Mouse (Mus musculus): ENCODE results near the gene Psma5. TPM values are rescaled to one million over a fixed set of nuclear protein-coding genes. Genes with fewer than 3 reads are reported as not detected.
A peak's percentile ranks its signal among the peaks of the same experiment; 100 is the strongest.

Psma5 gene
- total RNA-seq, 2 experiments from 2014 or later, result 77.2 to 80.1 TPM

DNA sequence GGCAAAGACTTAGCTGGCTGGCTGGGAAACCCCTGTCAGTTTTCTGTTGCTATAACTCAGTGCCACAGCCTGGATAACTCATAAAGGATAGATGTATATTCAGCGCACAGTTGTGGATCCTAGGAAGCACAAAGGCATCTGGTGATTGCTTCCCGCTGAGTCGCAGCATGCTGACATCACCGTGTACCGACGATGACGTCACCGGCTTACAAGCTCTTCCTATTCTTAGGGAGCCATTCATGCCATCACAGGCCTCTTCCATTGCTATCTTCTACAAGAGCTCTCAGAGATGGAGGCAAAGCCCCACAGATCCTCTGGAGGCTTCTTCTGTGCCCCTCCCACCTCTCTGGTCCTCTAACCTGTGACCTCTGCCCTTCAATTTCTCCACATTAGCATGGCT lies 47.0 kb downstream of the Psma5 start:
- DNase-seq (ENCODE audit: low spot score in 2 of 2), result no peak

DNA sequence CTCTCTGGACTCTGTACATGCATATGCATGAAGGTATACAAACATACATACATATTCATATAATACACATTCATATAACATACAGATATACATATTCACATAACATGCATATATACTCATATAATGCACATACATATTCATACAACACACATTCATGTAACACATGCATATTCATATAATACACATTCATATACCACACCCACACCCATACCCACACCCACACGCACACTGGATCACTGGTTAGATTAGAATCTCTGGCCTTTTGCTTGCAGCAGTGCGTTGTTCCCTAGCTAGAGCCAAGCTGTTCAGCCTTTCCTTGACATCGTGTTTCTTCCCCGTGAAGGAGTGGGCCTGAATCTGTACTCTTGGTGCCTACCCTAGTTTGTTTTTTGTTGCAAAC lies 48.0 kb downstream of the Psma5 start:
- DNase-seq (ENCODE audit: low spot score in 2 of 2), result no peak

DNA sequence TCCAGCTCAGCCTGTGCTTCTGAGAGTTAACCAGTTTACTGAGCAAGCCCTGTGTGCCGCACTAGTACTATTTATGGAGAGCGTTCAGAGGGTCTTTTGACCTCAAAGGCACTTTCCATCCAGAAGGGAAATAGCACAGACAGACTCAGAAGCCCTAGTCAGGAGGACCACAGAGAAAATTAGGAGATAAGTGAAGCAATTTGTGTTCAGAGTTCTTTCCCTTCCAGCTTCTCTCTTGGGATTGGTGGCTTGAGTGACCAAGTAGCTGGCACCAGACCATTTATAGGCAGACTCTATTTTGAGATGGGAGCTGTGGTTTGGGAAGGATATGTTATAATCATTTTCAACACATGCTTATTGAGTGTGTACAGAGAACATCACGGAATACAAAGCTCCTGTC lies 49.7 kb downstream of the Psma5 start:
- DNase-seq (ENCODE audit: low spot score in 2 of 2), result no peak

DNA sequence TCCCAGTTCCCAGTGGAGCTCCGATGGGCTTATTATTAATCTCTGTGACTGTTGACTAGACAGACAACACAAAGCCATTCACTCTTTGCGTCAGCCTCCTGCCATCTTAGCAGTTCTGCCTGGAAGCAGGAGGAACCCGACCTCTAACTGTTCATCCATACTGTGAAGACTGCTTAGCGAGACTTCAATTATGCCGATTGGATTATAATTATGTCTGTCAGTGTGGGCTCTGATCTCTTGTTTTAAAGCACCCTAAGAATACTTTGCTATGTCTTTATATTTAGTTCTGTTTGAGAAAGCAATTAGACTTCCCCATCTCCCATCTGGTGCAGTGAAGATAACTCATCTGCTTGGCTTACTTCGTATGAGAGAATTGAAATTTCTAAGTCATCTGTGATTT lies 50.8 kb downstream of the Psma5 start:
- no peak for DNase-seq (ENCODE audit: low spot score in 2 of 2)

DNA sequence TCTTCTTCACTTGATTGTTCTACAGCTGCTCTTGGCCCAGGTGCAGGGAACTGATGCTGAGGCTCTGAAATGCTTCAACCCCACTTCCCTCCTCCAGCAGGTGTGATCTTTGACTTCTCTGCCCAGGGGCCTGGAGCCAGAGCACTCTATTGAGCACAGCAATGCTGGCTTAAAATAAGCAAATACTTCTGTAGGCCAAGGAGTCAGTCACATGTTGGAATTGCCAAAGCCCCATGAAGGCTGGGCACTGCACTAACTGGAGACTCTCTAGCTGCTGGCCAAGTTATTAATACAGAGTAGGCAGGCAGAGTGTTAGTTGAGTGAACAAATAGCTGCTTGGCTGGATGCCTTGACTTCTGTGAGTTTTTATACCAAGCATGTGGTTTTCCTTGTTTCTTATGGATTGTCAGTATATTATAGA lies 54.2 kb downstream of the Psma5 start:
- no peak for DNase-seq (ENCODE audit: low spot score in 2 of 2)

DNA sequence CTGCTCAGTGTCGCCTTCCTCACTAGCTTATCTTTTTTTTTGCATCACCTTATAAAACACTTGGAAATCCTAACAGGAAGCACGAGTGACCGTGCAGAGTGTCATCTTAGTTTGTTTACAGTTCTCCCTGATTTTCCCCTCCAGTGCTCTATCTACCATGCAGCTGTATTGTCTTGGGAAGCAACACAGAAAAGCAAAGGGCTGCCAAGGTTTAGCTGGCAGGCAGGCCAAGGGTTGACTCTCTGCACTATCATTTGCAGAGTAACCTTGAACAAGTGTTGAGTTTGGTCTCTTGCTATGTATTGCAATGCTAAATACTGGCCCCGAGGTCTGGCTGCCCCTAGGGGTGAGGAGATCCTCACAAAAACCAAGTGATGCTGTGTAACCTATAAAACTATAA lies 55.0 kb downstream of the Psma5 start:
- no peak for DNase-seq (ENCODE audit: low spot score in 2 of 2)

DNA sequence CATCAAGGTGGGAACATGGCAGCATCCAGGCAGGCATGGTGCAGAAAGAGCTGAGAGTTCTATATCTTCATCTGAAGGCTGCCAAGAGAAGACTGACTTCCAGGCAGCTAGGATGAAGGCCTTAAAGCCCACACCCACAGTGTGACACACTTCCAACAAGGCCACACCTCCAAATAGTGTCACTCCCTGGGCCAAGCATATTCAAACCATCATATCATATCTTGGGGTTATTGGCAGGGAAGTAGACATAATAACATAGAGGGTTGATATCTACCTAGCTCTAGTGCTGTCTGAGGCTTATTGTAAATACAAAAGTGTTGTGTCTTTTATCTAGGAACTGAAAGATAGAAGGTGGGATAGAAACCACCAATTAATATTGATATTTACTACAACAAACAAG lies 55.7 kb downstream of the Psma5 start:
- DNase-seq (ENCODE audit: low spot score in 2 of 2), result no peak

DNA sequence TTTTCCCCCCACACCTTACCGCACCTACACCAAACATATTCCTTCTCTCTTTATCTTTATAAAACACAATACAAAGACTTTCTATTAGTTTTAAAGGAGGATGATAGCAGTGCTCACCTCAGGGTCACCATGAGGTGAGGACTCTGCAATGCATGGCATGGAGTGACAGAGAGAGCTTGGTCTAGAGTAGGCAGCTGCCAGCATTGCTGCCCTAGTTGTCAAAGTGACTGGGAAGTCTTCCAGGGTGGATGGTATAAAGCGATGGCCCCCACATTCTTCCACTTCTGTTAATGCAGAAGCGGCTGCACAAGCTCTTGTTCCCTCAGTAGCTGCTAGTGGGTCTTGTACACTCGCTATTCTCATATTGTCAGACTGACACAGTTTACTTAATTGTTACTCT lies 56.4 kb downstream of the Psma5 start:
- DNase-seq (ENCODE audit: low spot score in 2 of 2), result no peak

DNA sequence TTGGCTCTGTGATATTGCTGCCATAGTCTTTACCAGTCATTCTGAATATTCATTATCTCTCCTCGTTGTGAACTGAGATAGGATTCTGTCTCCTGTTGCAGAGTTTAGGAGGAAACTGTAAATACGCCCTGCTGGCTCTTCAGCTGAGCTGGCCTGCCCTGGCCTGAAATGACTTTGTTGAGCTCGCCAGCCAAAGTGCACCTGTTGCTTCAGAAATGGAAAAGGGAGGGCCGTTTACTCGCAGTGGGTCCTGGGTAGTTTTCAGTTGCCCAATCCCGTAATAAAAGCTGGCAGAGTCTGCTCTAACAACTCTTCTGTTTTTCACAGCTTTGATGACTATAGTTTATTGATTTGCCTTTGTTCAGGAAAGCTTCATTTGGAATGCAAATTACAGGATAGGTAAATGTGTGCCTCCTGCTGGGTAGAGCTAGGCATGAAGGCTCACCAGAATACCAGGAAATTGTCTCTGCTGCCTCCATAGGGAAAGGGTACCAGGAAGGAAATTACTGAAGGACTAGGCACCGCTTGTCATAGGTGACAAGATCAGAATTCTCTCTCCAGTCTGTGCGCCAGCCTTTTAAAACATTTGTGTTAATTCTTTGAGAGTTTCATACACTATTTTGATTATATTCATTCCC lies 57.4 kb downstream of the Psma5 start:
- DNase-seq (ENCODE audit: low spot score in 2 of 2), result no peak

DNA sequence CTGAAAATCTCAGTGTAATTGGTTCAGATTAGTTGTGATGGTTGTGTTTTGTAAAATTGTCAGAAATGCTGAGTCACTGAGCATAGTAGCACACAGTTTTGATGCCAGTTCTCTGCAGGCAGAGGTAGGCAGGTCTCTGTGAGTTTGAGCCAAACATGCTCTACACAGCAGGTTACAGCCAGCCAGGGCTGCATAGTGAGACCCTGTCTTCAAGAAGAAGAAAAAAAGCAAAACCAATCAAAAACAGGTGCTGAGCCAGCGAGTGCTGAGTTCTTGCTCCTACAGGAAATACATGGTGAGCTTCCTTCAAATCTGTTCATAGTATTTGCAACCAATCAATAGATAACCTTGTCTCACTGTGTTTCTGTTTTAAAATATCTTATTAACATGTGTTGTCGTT lies 61.8 kb downstream of the Psma5 start:
- DNase-seq (ENCODE audit: low spot score in 2 of 2), result no peak

DNA sequence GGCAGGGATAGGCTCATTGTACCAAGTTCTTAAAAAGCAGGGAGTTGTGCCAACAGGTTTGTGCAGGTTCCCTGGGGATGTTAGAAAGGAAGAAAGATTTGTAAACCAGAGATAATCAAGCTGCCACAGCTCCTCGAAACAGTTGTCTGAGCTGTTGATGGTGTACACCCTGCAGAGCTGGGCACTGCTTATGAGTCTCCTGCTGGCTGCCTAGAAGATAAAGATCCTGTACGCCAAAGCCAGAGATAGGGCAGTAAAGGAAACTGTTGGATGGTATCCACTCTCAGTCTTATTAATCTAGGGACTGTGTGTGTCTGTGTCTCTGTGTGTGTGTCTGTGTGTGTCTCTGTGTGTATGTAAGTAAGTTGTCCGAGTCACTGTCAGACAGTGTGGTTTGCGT lies 64.9 kb downstream of the Psma5 start:
- DNase-seq (ENCODE audit: low spot score in 2 of 2), result no peak

DNA sequence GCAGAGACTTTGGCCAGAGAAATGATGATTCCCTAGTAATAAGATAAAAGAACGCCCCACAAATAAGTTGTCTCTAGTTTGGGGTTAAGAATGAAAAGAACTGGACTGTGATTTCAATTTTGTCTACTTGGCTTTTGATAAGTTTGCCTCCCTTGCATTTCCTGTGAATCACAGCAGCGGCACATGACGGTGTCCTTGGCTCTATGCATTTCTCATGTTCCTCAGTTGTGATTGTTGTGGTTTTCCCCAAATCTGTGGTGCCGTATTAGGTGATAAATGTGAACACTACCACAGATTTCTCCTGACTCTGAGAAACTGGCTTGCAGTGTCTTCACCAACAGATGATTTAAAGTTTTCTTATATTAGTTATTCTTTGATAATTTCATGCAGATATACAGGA lies 65.4 kb downstream of the Psma5 start:
- DNase-seq (ENCODE audit: low spot score in 2 of 2), result no peak

DNA sequence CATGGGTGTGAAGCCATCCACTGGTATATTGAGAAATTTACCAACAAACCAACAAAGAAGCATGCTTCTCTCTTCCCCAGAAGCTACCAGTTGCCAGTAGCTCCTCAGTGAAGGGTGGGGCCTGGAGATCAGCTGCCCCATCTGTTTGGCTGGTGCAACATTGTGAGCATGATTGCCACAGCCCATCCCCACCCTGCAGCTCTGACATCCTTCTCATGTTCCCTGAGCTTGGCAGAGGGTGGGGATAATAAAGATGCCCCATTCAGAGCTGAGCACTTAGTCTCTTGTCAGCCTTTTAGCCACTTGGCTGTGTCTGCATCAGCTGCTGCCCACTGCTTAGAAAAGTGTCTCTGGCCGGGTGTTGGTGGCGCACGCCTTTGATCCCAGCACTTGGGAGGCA lies 66.2 kb downstream of the Psma5 start:
- no peak for DNase-seq (ENCODE audit: low spot score in 2 of 2)

DNA sequence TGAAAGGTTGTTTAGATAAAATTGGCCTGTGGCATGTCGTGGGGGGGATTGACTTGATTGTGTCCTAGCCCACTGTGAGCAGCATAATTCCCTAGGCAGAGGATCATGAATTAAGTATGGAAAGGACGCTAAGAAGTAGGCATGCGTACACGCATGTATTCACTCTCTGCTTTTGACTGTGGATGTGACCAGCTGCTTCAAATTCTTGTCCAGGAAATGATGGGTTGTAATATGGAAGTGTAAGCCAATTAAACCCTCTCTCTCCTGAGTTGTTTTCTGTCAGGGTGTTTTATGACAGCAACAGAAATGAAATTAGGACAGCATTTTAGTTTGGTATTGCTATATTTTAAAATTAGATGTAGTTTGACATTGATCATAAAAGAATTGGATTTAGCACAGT lies 68.1 kb downstream of the Psma5 start:
- DNase-seq (ENCODE audit: low spot score in 2 of 2), result no peak

DNA sequence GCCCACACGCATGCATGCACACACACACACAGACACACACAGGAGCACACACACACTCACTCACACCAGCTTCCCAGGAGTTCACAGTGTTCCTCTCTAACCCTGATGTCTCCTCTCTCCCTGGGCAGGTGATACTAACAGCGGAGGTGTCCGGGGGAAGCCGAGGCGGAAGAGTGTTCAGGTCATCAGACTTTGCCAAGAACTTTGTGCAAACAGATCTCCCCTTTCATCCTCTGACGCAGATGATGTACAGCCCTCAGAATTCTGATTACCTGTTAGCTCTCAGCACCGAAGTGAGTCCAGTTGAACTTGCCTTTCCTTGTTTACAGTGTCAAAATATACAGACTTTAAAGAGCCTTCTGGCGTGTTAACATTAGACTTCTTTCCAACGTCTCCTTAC lies 68.8 kb downstream of the Psma5 start:
- no peak for DNase-seq (ENCODE audit: low spot score in 2 of 2)

DNA sequence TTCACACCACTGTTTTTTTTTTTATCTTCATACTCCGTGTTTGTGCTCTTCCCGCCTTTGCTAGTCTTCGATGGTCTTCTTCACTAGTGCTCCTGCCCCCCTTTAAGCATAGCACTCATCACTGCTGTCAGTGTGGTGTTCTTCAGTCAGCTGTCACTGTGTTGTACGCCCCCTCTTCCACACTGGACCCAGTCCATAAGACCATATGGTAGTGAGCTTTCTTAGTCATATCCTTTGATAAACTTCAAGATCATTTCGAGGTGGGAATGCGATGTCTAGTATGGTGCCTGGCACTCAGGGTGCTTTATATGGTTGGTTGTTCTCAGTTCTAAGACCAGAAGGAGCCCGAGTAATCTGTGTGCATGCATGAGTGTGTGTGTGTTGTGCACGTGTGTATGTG lies 70.5 kb downstream of the Psma5 start:
- peak; percentile 26 to 57 for DNase-seq (ENCODE audit: low spot score in 2 of 2)

DNA sequence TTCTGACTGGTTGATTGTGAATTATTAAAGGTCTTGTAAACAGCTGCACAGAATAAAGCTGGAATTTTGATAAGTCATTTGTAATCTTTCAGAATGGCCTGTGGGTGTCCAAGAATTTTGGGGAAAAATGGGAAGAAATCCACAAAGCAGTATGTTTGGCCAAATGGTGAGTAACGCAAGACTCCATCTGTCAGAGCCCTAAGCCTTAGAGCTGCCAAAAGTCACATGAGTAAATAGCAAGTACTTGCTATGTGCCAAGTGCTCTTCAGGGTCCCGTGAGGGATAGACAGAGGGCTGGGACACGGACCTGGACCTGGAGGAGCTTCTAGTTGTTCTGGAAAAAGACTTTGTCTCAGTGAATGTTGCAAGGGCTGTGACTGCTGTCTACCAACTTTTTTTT lies 71.2 kb downstream of the Psma5 start:
- DNase-seq (ENCODE audit: low spot score in 2 of 2), result no peak

DNA sequence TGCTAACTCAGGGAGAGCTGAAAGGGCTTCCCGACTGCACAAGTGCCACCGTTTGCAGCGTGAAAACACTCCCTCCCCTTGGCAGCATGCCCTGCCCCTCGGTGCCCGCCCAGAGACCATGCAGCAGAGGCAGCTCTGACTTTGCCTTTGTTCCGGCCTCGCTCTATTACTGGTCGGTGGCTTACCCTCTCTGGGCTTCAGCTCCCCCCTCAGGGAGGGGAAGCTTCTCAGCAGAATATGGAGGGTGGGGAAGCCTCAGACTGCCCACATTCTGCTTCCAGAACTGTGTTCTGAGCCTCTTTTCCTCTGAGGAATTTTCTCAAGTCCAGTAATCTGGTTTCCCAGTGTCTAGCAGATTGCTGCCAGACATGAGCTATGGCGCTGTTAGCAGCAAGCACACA lies 71.7 kb downstream of the Psma5 start:
- peak; percentile 56 to 73 for DNase-seq (ENCODE audit: low spot score in 2 of 2)

Other genes starting within 250 kb of the Psma5 start
- gene Gstm1, start 239.0 kb upstream of the Psma5 start, total RNA-seq (2021), result 100 to 1,000 TPM; 151 to 159 TPM
- gene Gstm4, start 212.0 kb upstream of the Psma5 start, total RNA-seq (2021), result 10 to 100 TPM; 11.3 to 13.2 TPM
- 10 to 100 TPM; 55.6 to 58.8 TPM for gene Ampd2, start 170.3 kb upstream of the Psma5 start, total RNA-seq (2021)
- not detected for gene Gnat2, start 164.1 kb upstream of the Psma5 start, total RNA-seq (2021)
- gene Gnai3, start 110.8 kb upstream of the Psma5 start, total RNA-seq (2021), result 10 to 100 TPM; 38.1 to 44.4 TPM
- 10 to 100 TPM; 14.4 to 15.2 TPM for gene Gpr61, start 102.0 kb upstream of the Psma5 start, total RNA-seq (2021)
- 10 to 100 TPM; 47.2 to 49.0 TPM for gene Amigo1, start 70.6 kb upstream of the Psma5 start, total RNA-seq (2021)
- 10 to 100 TPM; 11.5 to 12.4 TPM for gene Cyb561d1, start 55.7 kb upstream of the Psma5 start, total RNA-seq (2021)
- 10 to 100 TPM; 20.9 to 24.4 TPM for gene Atxn7l2, start 46.0 kb upstream of the Psma5 start, total RNA-seq (2021)
- 1 to 10 TPM; 1.8 to 2.6 TPM for gene Sypl2, start 30.3 kb upstream of the Psma5 start, total RNA-seq (2021)
- 100 to 1,000 TPM; 255 to 268 TPM for gene Sort1, start 27.2 kb downstream of the Psma5 start, total RNA-seq (2021)
- under 1 TPM in 1 of 2 experiments, not detected in 1; 0.94 TPM for gene Mybphl, start 108.0 kb downstream of the Psma5 start, total RNA-seq (2021)
- 10 to 100 TPM; 12.6 to 12.9 TPM for gene Psrc1, start 126.9 kb downstream of the Psma5 start, total RNA-seq (2021)
- 100 to 1,000 TPM; 184 to 194 TPM for gene Celsr2, start 158.6 kb downstream of the Psma5 start, total RNA-seq (2021)
- 100 to 1,000 TPM; 199 to 200 TPM for gene Sars, start 188.3 kb downstream of the Psma5 start, total RNA-seq (2021)

Data from layer of hippocampus, postnatal 14 days (tissue).